Mouse (Mus musculus) liver, postnatal 0 days (tissue): ENCODE measurements around the gene Proca1.

Source experiments
- CTCF ChIP-seq: sonication (generic); IDR thresholded peaks from 2 replicates; pipeline ENCODE4 v1.5.1; 2016; ENCODE audit warnings: antibody characterized with exemption, low read depth
- EP300 ChIP-seq: IDR thresholded peaks from 2 replicates; pipeline ENCODE4 v1.6.1; 2016; ENCODE audit warnings: antibody characterized with exemption, low read depth, mild to moderate bottlenecking

GRCm38 (mm10) chr11:78245261-78245626, 52.1 kb downstream of the Proca1 start:
- TF ChIP-seq EP300 (no peak), CTCF (no peak)
